Mouse (Mus musculus) myocyte (in vitro differentiated cells): ENCODE results near the gene Hba-a2.

Experiments used
- CEBPB ChIP-seq: IDR thresholded peaks from 2 replicates; pipeline ENCODE4 v1.6.1; 2011; ENCODE audit warnings: mild to moderate bottlenecking, moderate library complexity; ENCODE audit not compliant: poor library complexity, insufficient read depth, severe bottlenecking
- MAX ChIP-seq: IDR thresholded peaks from one replicate; pipeline ENCODE4 v1.6.1; 2011; ENCODE audit warnings: low read depth, mild to moderate bottlenecking, control low read depth
- POLR2A ChIP-seq: IDR thresholded peaks from one replicate; pipeline ENCODE4 v1.6.1; 2011; ENCODE audit warnings: low read depth, mild to moderate bottlenecking, control low read depth, moderate library complexity; ENCODE audit not compliant: insufficient read length

DNA sequence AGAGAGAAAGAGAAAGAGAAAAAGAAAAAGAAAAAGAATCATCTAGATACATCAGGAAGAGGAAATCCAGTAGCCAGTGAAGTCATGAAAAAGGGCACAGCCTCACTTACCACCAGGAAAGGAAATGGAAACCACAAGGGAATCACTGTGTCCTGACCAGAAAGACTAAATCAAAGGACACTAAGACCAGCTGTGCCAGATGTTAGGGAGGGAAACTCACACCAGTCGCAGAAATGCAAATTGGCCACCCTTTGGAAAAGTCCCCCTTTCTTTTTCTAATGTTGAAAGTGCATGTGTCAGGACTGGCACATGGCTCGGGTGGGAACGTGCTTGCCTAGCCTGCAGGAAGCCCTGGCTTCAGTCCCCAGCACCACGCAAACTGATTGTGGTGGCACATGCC lies 25.1 kb upstream of the Hba-a2 start:
- TF ChIP-seq CEBPB (no peak), MAX (no peak), POLR2A (no peak)
